Mouse (Mus musculus): ENCODE measurements around the gene Cysltr2. TPM values are rescaled to one million over a fixed set of nuclear protein-coding genes. Genes with fewer than 3 reads are reported as not detected.
A peak's percentile ranks its signal among the peaks of the same experiment; 100 is the strongest.

Cysltr2 gene
- polyA plus RNA-seq, 2 experiments: 0.34 TPM; not detected in 1

- Histone ChIP-seq H3K9me3 (ENCODE audit: control insufficient read depth, low read length) (no peaks in the 10 kb centered on the region), H3K4me1 (ENCODE audit: control insufficient read depth, insufficient read depth, low read length) (no peaks in the 10 kb centered on the region), H3K27ac (replicated peaks; ENCODE audit: low read depth, low read length) (no peak overlapping the region), H3K27me3 (ENCODE audit: control insufficient read depth, insufficient read depth, low read length) (no peaks in the 10 kb centered on the region), H3K36me3 (ENCODE audit: control insufficient read depth, insufficient read depth, low read length) (no peaks in the 10 kb centered on the region), H3K4me2 (replicated peaks; ENCODE audit: low read depth, low read length, severe bottlenecking) (no peak overlapping the region), H3K4me3 (replicated peaks; ENCODE audit: low read length) (no peak overlapping the region), H3K9ac (ENCODE audit: low read depth, low read length, severe bottlenecking) (no peak overlapping the region)
- DNase-seq (ENCODE audit: low spot score) (no peak), ATAC-seq (ENCODE audit: low FRiP score, low read depth) (no peak)
- no peak for TF ChIP-seq POLR2A (IDR thresholded peaks at IDR 0.05; ENCODE audit: borderline replicate concordance, extremely low read depth, insufficient read depth, insufficient read length)
- WGBS: 91% methylated on average over 3 of the region's 3 CpGs
Measured at GRCm38 (mm10) chr14:73017272-73017671, 31.6 kb downstream of the Cysltr2 start.

- no peak for ATAC-seq (ENCODE audit: low FRiP score, low read depth)
Measured at GRCm38 (mm10) chr14:73015386-73015785, 33.5 kb downstream of the Cysltr2 start.

GRCm38 (mm10) chr14:73013723-73014544 is 35.0 kb downstream of the Cysltr2 start:
- 30% methylated on average over 9 of the region's 9 CpGs for WGBS
- no peak overlapping the region for H3K4me3 ChIP-seq (replicated peaks; ENCODE audit: low read length)
- peak overlapping the region; percentile 50 for H3K27ac ChIP-seq (replicated peaks; ENCODE audit: low read depth, low read length)
- no peaks in the 10 kb centered on the region for H3K36me3 ChIP-seq (ENCODE audit: control insufficient read depth, insufficient read depth, low read length)
- TF ChIP-seq POLR2A (IDR thresholded peaks at IDR 0.05; ENCODE audit: borderline replicate concordance, extremely low read depth, insufficient read depth, insufficient read length): no peak
- H3K4me1 ChIP-seq (ENCODE audit: control insufficient read depth, insufficient read depth, low read length): no peaks in the 10 kb centered on the region
- H3K9ac ChIP-seq (ENCODE audit: low read depth, low read length, severe bottlenecking): no peak overlapping the region
- DNase-seq (ENCODE audit: low spot score): peak; percentile 60
- H3K9me3 ChIP-seq (ENCODE audit: control insufficient read depth, low read length): no peaks in the 10 kb centered on the region
- peak; percentile 86 for ATAC-seq (ENCODE audit: low FRiP score, low read depth)
- no peaks in the 10 kb centered on the region for H3K27me3 ChIP-seq (ENCODE audit: control insufficient read depth, insufficient read depth, low read length)
- no peak overlapping the region for H3K4me2 ChIP-seq (replicated peaks; ENCODE audit: low read depth, low read length, severe bottlenecking)

More at GRCm38 (mm10) chr14:73015386-73015785, 33.5 kb downstream of the Cysltr2 start:
- no peaks in the 10 kb centered on the region for H3K27me3 ChIP-seq (ENCODE audit: control insufficient read depth, insufficient read depth, low read length)
- 72% methylated on average over 6 of the region's 6 CpGs for WGBS
- H3K4me3 ChIP-seq (replicated peaks; ENCODE audit: low read length): no peak overlapping the region
- no peaks in the 10 kb centered on the region for H3K36me3 ChIP-seq (ENCODE audit: control insufficient read depth, insufficient read depth, low read length)
- TF ChIP-seq POLR2A (IDR thresholded peaks at IDR 0.05; ENCODE audit: borderline replicate concordance, extremely low read depth, insufficient read depth, insufficient read length): no peak
- H3K27ac ChIP-seq (replicated peaks; ENCODE audit: low read depth, low read length): no peak overlapping the region
- no peaks in the 10 kb centered on the region for H3K4me1 ChIP-seq (ENCODE audit: control insufficient read depth, insufficient read depth, low read length)
- no peak overlapping the region for H3K9ac ChIP-seq (ENCODE audit: low read depth, low read length, severe bottlenecking)
- no peak overlapping the region for H3K4me2 ChIP-seq (replicated peaks; ENCODE audit: low read depth, low read length, severe bottlenecking)
- H3K9me3 ChIP-seq (ENCODE audit: control insufficient read depth, low read length): no peaks in the 10 kb centered on the region
- no peak for DNase-seq (ENCODE audit: low spot score)

GRCm38 (mm10) chr14:73001814-73002213 is 47.1 kb downstream of the Cysltr2 start:
- H3K27me3 ChIP-seq (ENCODE audit: control insufficient read depth, insufficient read depth, low read length): no peaks in the 10 kb centered on the region
- no peak for TF ChIP-seq POLR2A (IDR thresholded peaks at IDR 0.05; ENCODE audit: borderline replicate concordance, extremely low read depth, insufficient read depth, insufficient read length)
- H3K4me3 ChIP-seq (replicated peaks; ENCODE audit: low read length): no peak overlapping the region
- no peaks in the 10 kb centered on the region for H3K4me1 ChIP-seq (ENCODE audit: control insufficient read depth, insufficient read depth, low read length)
- H3K36me3 ChIP-seq (ENCODE audit: control insufficient read depth, insufficient read depth, low read length): no peaks in the 10 kb centered on the region
- no peak for ATAC-seq (ENCODE audit: low FRiP score, low read depth)
- no peak for DNase-seq (ENCODE audit: low spot score)
- H3K27ac ChIP-seq (replicated peaks; ENCODE audit: low read depth, low read length): no peak overlapping the region
- H3K9ac ChIP-seq (ENCODE audit: low read depth, low read length, severe bottlenecking): no peak overlapping the region
- H3K9me3 ChIP-seq (ENCODE audit: control insufficient read depth, low read length): no peaks in the 10 kb centered on the region
- WGBS: 92% methylated on average over 4 of the region's 4 CpGs
- no peak overlapping the region for H3K4me2 ChIP-seq (replicated peaks; ENCODE audit: low read depth, low read length, severe bottlenecking)

GRCm38 (mm10) chr14:73000325-73000724 is 48.6 kb downstream of the Cysltr2 start:
- Histone ChIP-seq H3K4me1 (ENCODE audit: control insufficient read depth, insufficient read depth, low read length) (no peaks in the 10 kb centered on the region), H3K9me3 (ENCODE audit: control insufficient read depth, low read length) (no peaks in the 10 kb centered on the region), H3K27me3 (ENCODE audit: control insufficient read depth, insufficient read depth, low read length) (no peaks in the 10 kb centered on the region), H3K4me3 (replicated peaks; ENCODE audit: low read length) (no peak overlapping the region), H3K4me2 (replicated peaks; ENCODE audit: low read depth, low read length, severe bottlenecking) (no peak overlapping the region), H3K36me3 (ENCODE audit: control insufficient read depth, insufficient read depth, low read length) (no peaks in the 10 kb centered on the region), H3K9ac (ENCODE audit: low read depth, low read length, severe bottlenecking) (no peak overlapping the region), H3K27ac (replicated peaks; ENCODE audit: low read depth, low read length) (no peak overlapping the region)
- WGBS: 46% methylated on average over 10 of the region's 10 CpGs
- DNase-seq (ENCODE audit: low spot score) (peak; percentile 82), ATAC-seq (ENCODE audit: low FRiP score, low read depth) (no peak)
- no peak for TF ChIP-seq POLR2A (IDR thresholded peaks at IDR 0.05; ENCODE audit: borderline replicate concordance, extremely low read depth, insufficient read depth, insufficient read length)
